14 mouse cellular contexts compared by ENCODE assay signal in genomic region chr9:7762741-7763140, GRCm38 (mm10). TPM values are rescaled to one million over a fixed set of nuclear protein-coding genes. Genes with fewer than 3 reads are reported as not detected.
DNase-seq lines count a peak whose midpoint lies in the region; ATAC-seq and TF ChIP-seq lines count a peak whose summit lies in the region.
"Had no signal": no experiment of that assay in that cellular context is flagged by ENCODE, and none has a peak within 500 bp of the region (broad histone marks: within the 10 kb centered on the region; RNA-seq: fewer than 3 reads in every experiment).

No protein-coding gene starts in this region.

- H3K36me3 ChIP-seq in heart, embryonic 13.5 days = no peaks in the 10 kb centered on the region
- H3K36me3 ChIP-seq in heart, embryonic 12.5 days = no peaks in the 10 kb centered on the region
- no peaks in the 10 kb centered on the region for H3K36me3 ChIP-seq in spleen, adult 2 months (ENCODE audit: control insufficient read depth, insufficient read depth, low read length)

- 89% methylated on average over 3 of the region's 3 CpGs for WGBS in heart, embryonic 13.5 days
- WGBS in heart, embryonic 12.5 days = 79% methylated on average over 3 of the region's 3 CpGs
- 63% methylated on average over 3 of the region's 3 CpGs for WGBS in spleen, adult 2 months

- no peak for ATAC-seq in heart, embryonic 13.5 days (ENCODE audit: extremely low read depth, insufficient number of reproducible peaks, low FRiP score, low TSS enrichment)
- ATAC-seq in heart, embryonic 12.5 days (ENCODE audit: insufficient number of reproducible peaks, low FRiP score) = no peak

- no peak overlapping the region for H3K4me3 ChIP-seq in heart, embryonic 13.5 days
- no peak overlapping the region for H3K4me3 ChIP-seq in heart, embryonic 12.5 days
- no peak overlapping the region for H3K4me3 ChIP-seq in spleen, adult 2 months (ENCODE audit: extremely low read depth, insufficient read depth, insufficient read length)
- no peak overlapping the region for H3K4me3 ChIP-seq in left cerebral cortex, adult 2 months

- H3K9ac ChIP-seq in heart, embryonic 13.5 days = no peak overlapping the region
- H3K9ac ChIP-seq in heart, embryonic 12.5 days = no peak overlapping the region

- TF ChIP-seq POLR2A in spleen, adult 2 months (IDR thresholded peaks at IDR 0.05; ENCODE audit: low read depth, low read length) = no peak

- peaks cover 4% of the 10 kb centered on the region for H3K9me3 ChIP-seq in heart, embryonic 13.5 days
- peaks cover 4% of the 10 kb centered on the region for H3K9me3 ChIP-seq in heart, embryonic 12.5 days (replicated peaks)

- H3K27ac ChIP-seq in heart, embryonic 13.5 days (replicated peaks) = no peak overlapping the region
- H3K27ac ChIP-seq in heart, embryonic 12.5 days (ENCODE audit: poor library complexity, severe bottlenecking) = no peak overlapping the region
- H3K27ac ChIP-seq in spleen, adult 2 months (ENCODE audit: insufficient read depth, low read length) = peak overlapping the region; percentile 98; the same call in 1 of the 2 replicates
- H3K27ac ChIP-seq in left cerebral cortex, adult 2 months = no peak overlapping the region

- intact Hi-C loops in left cerebral cortex, adult 2 months (cut with DNase I) = no loop called here

- H3K4me2 ChIP-seq in heart, embryonic 13.5 days = peak overlapping the region; percentile 79; the same call in 1 of the 2 replicates
- no peak overlapping the region for H3K4me2 ChIP-seq in heart, embryonic 12.5 days

- H3K27me3 ChIP-seq in heart, embryonic 13.5 days (replicated peaks) = no peaks in the 10 kb centered on the region
- no peaks in the 10 kb centered on the region for H3K27me3 ChIP-seq in heart, embryonic 12.5 days (replicated peaks)
- H3K27me3 ChIP-seq in spleen, adult 2 months (ENCODE audit: control insufficient read depth, insufficient read depth, low read length) = no peaks in the 10 kb centered on the region

- no peak for TF ChIP-seq CTCF in spleen, adult 2 months (IDR thresholded peaks at IDR 0.05; ENCODE audit: extremely low read depth, insufficient read depth, insufficient read length, insufficient replicate concordance)
- TF ChIP-seq CTCF in left cerebral cortex, adult 2 months (IDR thresholded peaks at IDR 0.05) = no peak

- DNase-seq in cerebellum, adult 9-10 months = peak; percentile 17
- no peak for DNase-seq in cerebellum, postnatal 25 days
- no peak for DNase-seq in spleen, adult 2 months (ENCODE audit: low read depth in 1 of 2, low spot score in 2 of 2)
- no peak for DNase-seq in spleen, postnatal 10 days (ENCODE audit: low spot score in 2 of 2)
- DNase-seq in left cerebral cortex, adult 2 months (ENCODE audit: extremely low spot score in 1 of 2, low spot score in 2 of 2) = no peak
- no peak for DNase-seq in embryo, embryonic 10.5 days (ENCODE audit: low spot score)
- DNase-seq: adrenal gland, postnatal 10 days; cerebellum, postnatal 10 days; kidney, adult 18-20 months; layer of hippocampus, postnatal 36 days; lung, postnatal 10 days; thymus, postnatal 14 days had no signal

- peaks cover 37% of the 10 kb centered on the region for H3K4me1 ChIP-seq in heart, embryonic 13.5 days
- peaks cover 21% of the 10 kb centered on the region for H3K4me1 ChIP-seq in heart, embryonic 12.5 days (replicated peaks)
- H3K4me1 ChIP-seq in spleen, adult 2 months (ENCODE audit: control insufficient read depth, insufficient read depth, insufficient read length) = peaks cover 11% of the 10 kb centered on the region

RNA-seq across cellular contexts. Expression of gene Tmem123, which starts 1.1 kb away (rescaled TPM):
- 84.2 and 90.9 TPM in 2 replicates for polyA plus RNA-seq in heart, embryonic 13.5 days (2015; fragmentation: Nextera tagmentation; extraction: Ambion mirVana)
- 119 and 125 TPM in 2 replicates for polyA plus RNA-seq in heart, embryonic 12.5 days (2016; fragmentation: Nextera tagmentation; extraction: Ambion mirVana)
- polyA plus RNA-seq in spleen, adult 2 months (2012; rRNA removed) = 90.0 and 142 TPM in 2 replicates
- 10 to 100 TPM in 1 of 2 experiments, 1 to 10 TPM in 1; 9.3 to 10.9 TPM for total RNA-seq in left cerebral cortex, adult 2 months (2021)
